Mouse (Mus musculus) adrenal gland, adult (tissue): ENCODE measurements at regions not wholly inside any gene's neighbourhood (a gene's known extent, or its start where the extent isn't known, plus 50 kb on each side); places are given as distances from the start of the nearest gene placed in this dataset.
"Not testable (repeated sequence)": the region's sequence is repeated elsewhere in the genome, so short reads cannot be mapped to it uniquely, and the experiment has no call there.

ENCODE experiments used
- DNase-seq, 2 experiments: peaks; one replicate each; pipeline ENCODE4 v3.0.0; 2022 to 2023; ENCODE audit warnings: low spot score in 1 of 2; ENCODE audit not compliant: inconsistent age in 2 of 2

- not testable (repeated sequence) for DNase-seq
These were observed 455.5 kb downstream of the Plxdc2 start for GRCm38 (mm10) chr2:16811401-16812281.

- no peak for DNase-seq
These were observed 464.3 kb downstream of the Plxdc2 start for GRCm38 (mm10) chr2:16820442-16820841.

- DNase-seq, result no peak
These were observed 468.7 kb downstream of the Plxdc2 start for GRCm38 (mm10) chr2:16824681-16825230.

- no peak for DNase-seq
These were observed 471.2 kb downstream of the Plxdc2 start for GRCm38 (mm10) chr2:16827266-16827665.

DNA sequence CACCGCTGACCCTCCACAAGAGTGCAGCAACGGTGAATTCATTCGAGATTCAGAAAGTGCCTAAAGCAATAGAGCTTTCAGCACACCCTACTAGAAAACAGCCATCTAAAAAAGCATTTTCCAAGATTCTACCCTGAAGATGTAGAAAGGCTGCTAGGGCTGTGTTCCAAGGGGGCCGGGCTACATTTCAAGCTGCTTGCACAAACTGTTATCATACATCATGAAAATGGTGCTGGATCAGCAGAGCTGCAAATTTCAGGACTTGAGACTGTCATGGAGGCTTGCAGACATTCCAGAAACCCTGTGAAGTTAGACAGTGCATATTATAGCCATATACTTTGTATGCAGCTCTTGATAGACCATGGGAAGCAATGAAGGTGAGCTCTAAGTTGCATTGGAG lies 479.9 kb downstream of the Plxdc2 start:
- DNase-seq, result no peak

- no peak for DNase-seq
These were observed 482.6 kb downstream of the Plxdc2 start for GRCm38 (mm10) chr2:16838718-16839117.

DNA sequence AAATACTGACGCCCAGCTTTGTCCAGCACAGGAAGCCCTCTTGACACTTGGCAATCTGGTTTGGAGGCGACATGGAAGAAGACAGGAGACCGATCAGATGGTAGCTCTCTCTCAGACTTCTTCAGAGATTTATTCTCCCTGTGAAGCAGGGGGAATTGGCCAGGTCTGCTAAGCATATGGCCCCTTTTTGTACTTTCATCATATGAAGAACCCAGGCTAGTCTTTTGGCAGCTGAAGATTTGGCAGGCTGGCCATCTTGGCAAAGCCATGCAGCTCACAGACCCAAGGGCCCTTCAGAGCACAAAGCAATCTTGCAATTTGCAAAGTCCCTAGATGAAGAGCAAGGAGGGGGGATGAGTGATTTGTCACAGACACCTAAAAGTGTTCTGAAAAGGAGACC lies 493.8 kb downstream of the Plxdc2 start:
- peak in 1 of 2 experiments; percentile 48 for DNase-seq

- DNase-seq, result no peak
These were observed 504.0 kb downstream of the Plxdc2 start for GRCm38 (mm10) chr2:16860056-16860455.

DNA sequence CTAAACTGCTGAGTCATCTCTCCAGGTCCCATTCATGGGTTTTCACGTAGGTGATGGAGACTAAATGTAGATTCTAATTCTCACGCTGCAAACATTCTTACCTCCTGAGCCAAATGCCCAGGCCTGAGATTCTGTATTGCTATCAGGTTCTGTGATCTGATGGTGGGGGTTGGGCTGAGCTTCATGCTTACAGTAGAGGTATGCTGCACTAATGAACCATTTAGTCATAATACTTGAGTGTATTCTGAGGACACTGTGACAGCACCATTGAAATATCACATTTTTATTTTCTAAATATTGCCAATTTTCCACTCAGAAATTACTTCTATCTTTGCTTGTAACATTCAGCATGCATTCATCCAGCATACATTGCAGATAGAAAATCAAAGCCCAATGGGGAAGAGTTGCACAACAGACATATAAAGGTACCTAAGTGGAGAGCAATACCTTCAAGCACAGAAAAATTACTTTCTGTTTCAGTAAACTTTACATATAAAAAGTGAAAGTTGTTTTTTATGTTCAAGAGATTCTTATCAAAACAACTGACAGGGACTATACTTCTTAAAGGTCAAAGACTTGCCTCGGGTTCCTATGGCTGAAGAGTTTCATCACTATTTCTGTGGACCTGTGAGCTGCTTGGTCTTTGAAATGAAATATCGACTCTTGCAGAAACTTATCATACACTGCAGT lies 510.2 kb downstream of the Plxdc2 start:
- no peak for DNase-seq

DNA sequence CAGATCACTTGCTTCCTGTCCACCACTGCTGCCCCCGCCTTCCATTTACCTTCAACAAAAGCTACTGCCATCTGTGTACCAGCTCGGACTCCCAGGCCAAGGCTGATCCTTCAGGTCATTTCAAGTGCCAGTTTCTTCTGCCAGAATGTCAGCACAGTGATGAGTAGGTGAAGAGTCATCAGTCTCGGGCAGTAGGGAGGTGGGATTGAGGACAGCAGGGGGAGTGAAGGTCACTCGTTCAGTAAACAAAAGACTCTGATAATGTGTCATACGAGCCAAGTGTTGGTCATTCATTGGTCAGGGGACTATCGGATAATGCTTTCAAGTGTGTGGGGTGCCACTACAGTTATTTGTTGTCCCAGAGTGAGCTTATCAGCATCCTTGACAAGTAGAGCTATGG lies 536.3 kb downstream of the Plxdc2 start:
- DNase-seq, result peak; percentile 60 to 91

GRCm38 (mm10) chr2:16909246-16910038 lies 553.3 kb downstream of the Plxdc2 start:
- peak in 1 of 2 experiments; percentile 45 for DNase-seq

DNA sequence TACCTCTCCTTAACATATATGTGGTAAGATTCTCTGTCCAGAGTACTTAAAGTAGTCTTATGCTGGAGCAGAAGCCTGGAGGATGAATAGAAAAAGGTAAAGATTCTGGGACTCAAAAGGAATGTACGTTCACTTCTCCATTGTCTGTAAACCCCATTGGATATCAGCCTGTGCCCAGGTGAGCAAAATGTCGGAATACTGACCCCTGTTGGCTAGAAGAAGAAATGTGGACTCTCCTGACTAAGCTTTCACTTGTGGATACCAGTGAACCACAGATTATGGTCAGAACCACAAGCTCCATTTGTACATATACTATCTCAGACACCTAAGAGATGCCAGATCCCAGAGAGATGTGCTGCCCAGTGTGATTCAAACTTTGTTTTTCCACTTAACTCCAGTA lies 558.5 kb downstream of the Plxdc2 start:
- DNase-seq, result peak; percentile 11 to 69

DNA sequence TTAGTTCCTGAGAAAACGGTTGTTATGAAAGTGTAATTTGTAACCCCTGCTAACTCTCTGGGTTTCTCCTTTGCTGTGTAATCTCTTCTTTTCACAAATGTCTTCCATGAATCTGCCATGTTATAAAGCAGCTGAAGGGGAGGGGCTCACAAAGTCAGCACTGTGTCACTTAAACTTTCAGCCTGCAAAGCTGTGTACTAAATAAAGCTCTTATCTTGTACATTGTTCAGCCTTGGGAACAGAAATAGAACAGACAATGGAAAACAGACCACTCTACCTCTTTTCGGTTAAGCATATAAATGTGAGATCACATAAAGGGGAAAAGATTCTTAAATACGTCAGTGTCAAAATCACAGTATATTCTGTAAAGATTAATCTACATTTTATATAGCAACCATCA lies 573.9 kb downstream of the Plxdc2 start:
- DNase-seq, result no peak

- peak in 1 of 2 experiments; percentile 41 for DNase-seq
These were observed 603.3 kb downstream of the Plxdc2 start for GRCm38 (mm10) chr2:16959432-16959831.

DNA sequence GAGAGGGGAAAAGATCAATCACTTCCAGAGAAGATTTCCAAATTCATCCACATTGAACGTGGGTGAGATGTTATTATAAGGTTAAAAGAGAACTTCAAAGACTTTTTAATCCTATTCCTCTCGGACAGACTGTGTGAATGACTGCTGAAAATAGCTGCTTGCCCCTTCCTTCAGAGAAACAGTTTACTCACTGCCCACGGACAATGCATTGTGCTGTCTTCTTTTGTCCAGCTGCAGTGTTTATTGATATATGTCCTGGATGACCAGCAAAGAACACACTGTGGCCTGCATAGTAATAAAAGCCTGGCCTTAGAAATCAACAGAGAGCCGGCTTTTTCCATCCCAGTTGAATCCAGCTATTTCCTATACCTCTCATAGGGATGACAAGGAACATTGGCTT lies 621.3 kb downstream of the Plxdc2 start:
- no peak for DNase-seq

GRCm38 (mm10) chr2:16982823-16983222 lies 626.7 kb downstream of the Plxdc2 start:
- peak in 1 of 2 experiments; percentile 27 for DNase-seq

GRCm38 (mm10) chr2:16983583-16984221 lies 627.6 kb downstream of the Plxdc2 start:
- DNase-seq, result no peak
